Mouse (Mus musculus): Measurements from ENCODE around the gene Hist1h4b. TPM values are rescaled to one million over a fixed set of nuclear protein-coding genes. Genes with fewer than 3 reads are reported as not detected.
"Not testable (repeated sequence)": the region's sequence is repeated elsewhere in the genome, so short reads cannot be mapped to it uniquely, and the experiment has no call there.

Hist1h4b gene
- polyA plus RNA-seq, 1 experiment, result 27.4 TPM

- TF ChIP-seq CTCF (IDR thresholded peaks at IDR 0.05; ENCODE audit: extremely low read depth, insufficient read depth, insufficient read length, insufficient replicate concordance), result no peak
- no peak for TF ChIP-seq POLR2A (IDR thresholded peaks at IDR 0.05; ENCODE audit: low read depth, low read length)
- Histone ChIP-seq H3K36me3 (ENCODE audit: control insufficient read depth, insufficient read depth, low read length) (no peaks in the 10 kb centered on the region), H3K4me1 (ENCODE audit: control insufficient read depth, insufficient read depth, insufficient read length) (no peaks in the 10 kb centered on the region; the same call in 1 of the 2 replicates), H3K27ac (ENCODE audit: insufficient read depth, low read length) (no peak overlapping the region), H3K27me3 (ENCODE audit: control insufficient read depth, insufficient read depth, low read length) (no peaks in the 10 kb centered on the region), H3K4me3 (ENCODE audit: extremely low read depth, insufficient read depth, insufficient read length) (no peak overlapping the region)
- WGBS, result 69% methylated on average over 1 of the region's 1 CpGs
- DNase-seq (ENCODE audit: low read depth in 1 of 2, low spot score in 2 of 2), result no peak
Observed at GRCm38 (mm10) chr13:23765172-23765513, 8.3 kb downstream of the Hist1h4b start.

GRCm38 (mm10) chr13:23766772-23767171, 10.0 kb downstream of the Hist1h4b start:
- DNase-seq (ENCODE audit: low read depth in 1 of 2, low spot score in 2 of 2), result no peak
- Histone ChIP-seq H3K4me1 (ENCODE audit: control insufficient read depth, insufficient read depth, insufficient read length) (no peaks in the 10 kb centered on the region; the same call in 1 of the 2 replicates), H3K27ac (ENCODE audit: insufficient read depth, low read length) (no peak overlapping the region), H3K36me3 (ENCODE audit: control insufficient read depth, insufficient read depth, low read length) (no peaks in the 10 kb centered on the region), H3K27me3 (ENCODE audit: control insufficient read depth, insufficient read depth, low read length) (no peaks in the 10 kb centered on the region), H3K4me3 (ENCODE audit: extremely low read depth, insufficient read depth, insufficient read length) (no peak overlapping the region)
- TF ChIP-seq CTCF (IDR thresholded peaks at IDR 0.05; ENCODE audit: extremely low read depth, insufficient read depth, insufficient read length, insufficient replicate concordance) (no peak), POLR2A (IDR thresholded peaks at IDR 0.05; ENCODE audit: low read depth, low read length) (no peak)

- Histone ChIP-seq H3K4me3 (ENCODE audit: extremely low read depth, insufficient read depth, insufficient read length) (no peak overlapping the region), H3K27me3 (ENCODE audit: control insufficient read depth, insufficient read depth, low read length) (no peaks in the 10 kb centered on the region), H3K4me1 (ENCODE audit: control insufficient read depth, insufficient read depth, insufficient read length) (no peaks in the 10 kb centered on the region; the same call in 1 of the 2 replicates), H3K36me3 (ENCODE audit: control insufficient read depth, insufficient read depth, low read length) (no peaks in the 10 kb centered on the region), H3K27ac (ENCODE audit: insufficient read depth, low read length) (no peak overlapping the region)
- TF ChIP-seq CTCF (IDR thresholded peaks at IDR 0.05; ENCODE audit: extremely low read depth, insufficient read depth, insufficient read length, insufficient replicate concordance) (no peak), POLR2A (IDR thresholded peaks at IDR 0.05; ENCODE audit: low read depth, low read length) (no peak)
- 5% methylated on average over 5 of the region's 5 CpGs for WGBS
- no peak for DNase-seq (ENCODE audit: low read depth in 1 of 2, low spot score in 2 of 2)
Observed at GRCm38 (mm10) chr13:23768834-23769397, 12.1 kb downstream of the Hist1h4b start.

- not testable (repeated sequence) for DNase-seq (ENCODE audit: low read depth in 1 of 2, low spot score in 2 of 2); H3K4me3 ChIP-seq (ENCODE audit: extremely low read depth, insufficient read depth, insufficient read length)
- 86% methylated on average over 2 of the region's 2 CpGs for WGBS
Observed at GRCm38 (mm10) chr13:23769613-23770012, 12.8 kb downstream of the Hist1h4b start, which contains the start of gene Trim38. Gene Trim38 (plus strand): TSS chr13:23769913.

GRCm38 (mm10) chr13:23772561-23773313, 15.9 kb downstream of the Hist1h4b start:
- Histone ChIP-seq H3K27ac (ENCODE audit: insufficient read depth, low read length) (no peak overlapping the region), H3K27me3 (ENCODE audit: control insufficient read depth, insufficient read depth, low read length) (no peaks in the 10 kb centered on the region), H3K36me3 (ENCODE audit: control insufficient read depth, insufficient read depth, low read length) (no peaks in the 10 kb centered on the region), H3K4me1 (ENCODE audit: control insufficient read depth, insufficient read depth, insufficient read length) (no peaks in the 10 kb centered on the region; the same call in 1 of the 2 replicates), H3K4me3 (ENCODE audit: extremely low read depth, insufficient read depth, insufficient read length) (no peak overlapping the region)
- DNase-seq (ENCODE audit: low read depth in 1 of 2, low spot score in 2 of 2), result no peak
- TF ChIP-seq POLR2A (IDR thresholded peaks at IDR 0.05; ENCODE audit: low read depth, low read length) (no peak), CTCF (IDR thresholded peaks at IDR 0.05; ENCODE audit: extremely low read depth, insufficient read depth, insufficient read length, insufficient replicate concordance) (no peak)
- WGBS, result 63% methylated on average over 21 of the region's 21 CpGs

More at GRCm38 (mm10) chr13:23769613-23770012, 12.8 kb downstream of the Hist1h4b start, which contains the start of gene Trim38:
- not testable (repeated sequence) for H3K27ac ChIP-seq (ENCODE audit: insufficient read depth, low read length); H3K36me3 ChIP-seq (ENCODE audit: control insufficient read depth, insufficient read depth, low read length); H3K4me1 ChIP-seq (ENCODE audit: control insufficient read depth, insufficient read depth, insufficient read length); H3K27me3 ChIP-seq (ENCODE audit: control insufficient read depth, insufficient read depth, low read length)

- Histone ChIP-seq H3K27me3 (ENCODE audit: control insufficient read depth, insufficient read depth, low read length) (no peaks in the 10 kb centered on the region), H3K27ac (ENCODE audit: insufficient read depth, low read length) (no peak overlapping the region), H3K4me3 (ENCODE audit: extremely low read depth, insufficient read depth, insufficient read length) (no peak overlapping the region), H3K4me1 (ENCODE audit: control insufficient read depth, insufficient read depth, insufficient read length) (no peaks in the 10 kb centered on the region), H3K36me3 (ENCODE audit: control insufficient read depth, insufficient read depth, low read length) (no peaks in the 10 kb centered on the region)
- WGBS, result 76% methylated on average over 7 of the region's 7 CpGs
- no peak for DNase-seq (ENCODE audit: low read depth in 1 of 2, low spot score in 2 of 2)
- TF ChIP-seq POLR2A (IDR thresholded peaks at IDR 0.05; ENCODE audit: low read depth, low read length) (no peak), CTCF (IDR thresholded peaks at IDR 0.05; ENCODE audit: extremely low read depth, insufficient read depth, insufficient read length, insufficient replicate concordance) (no peak)
Observed at GRCm38 (mm10) chr13:23778339-23778738, 21.5 kb downstream of the Hist1h4b start.

GRCm38 (mm10) chr13:23779025-23779424, 22.2 kb downstream of the Hist1h4b start:
- H3K36me3 ChIP-seq (ENCODE audit: control insufficient read depth, insufficient read depth, low read length), result no peaks in the 10 kb centered on the region
- H3K4me3 ChIP-seq (ENCODE audit: extremely low read depth, insufficient read depth, insufficient read length), result no peak overlapping the region
- WGBS, result 77% methylated on average over 4 of the region's 4 CpGs
- TF ChIP-seq POLR2A (IDR thresholded peaks at IDR 0.05; ENCODE audit: low read depth, low read length) (no peak), CTCF (IDR thresholded peaks at IDR 0.05; ENCODE audit: extremely low read depth, insufficient read depth, insufficient read length, insufficient replicate concordance) (no peak)
- DNase-seq (ENCODE audit: low read depth in 1 of 2, low spot score in 2 of 2), result no peak
- H3K27ac ChIP-seq (ENCODE audit: insufficient read depth, low read length), result no peak overlapping the region
- no peaks in the 10 kb centered on the region for H3K27me3 ChIP-seq (ENCODE audit: control insufficient read depth, insufficient read depth, low read length)
- H3K4me1 ChIP-seq (ENCODE audit: control insufficient read depth, insufficient read depth, insufficient read length), result no peaks in the 10 kb centered on the region

Data from spleen, adult 2 months (tissue).